Mouse (Mus musculus) liver, embryonic 11.5 days (tissue): Measurements from ENCODE around the gene A930004D18Rik. TPM values are rescaled to one million over a fixed set of nuclear protein-coding genes. Genes with fewer than 3 reads are reported as not detected.

Experiments used
- ATAC-seq: fragments of 200-750 bp; cut with Nextera tagmentation; replicated peaks from 2 replicates; pipeline ENCODE4 v1.8.0; 2017; ENCODE audit warnings: moderate number of reproducible peaks, mild to moderate bottlenecking, moderate TSS enrichment, moderate library complexity; ENCODE audit not compliant: low FRiP score
- DNase-seq: peaks from one replicate; pipeline ENCODE4 v3.0.0-alpha.2; 2017; ENCODE audit warnings: low spot score
- H3K27ac ChIP-seq: fragments of 300-500 bp; sonication (generic); 2 replicates; pipeline ENCODE4 v1.5.1; 2014; ENCODE audit warnings: mild to moderate bottlenecking, low read depth, low read length, control low read depth
- H3K27me3 ChIP-seq: fragments of 300-500 bp; sonication (generic); replicated peaks from 2 replicates; pipeline ENCODE4 v1.6.1; 2014; ENCODE audit warnings: low read length, mixed read lengths; ENCODE audit not compliant: control insufficient read depth, insufficient read depth
- H3K36me3 ChIP-seq: fragments of 300-500 bp; sonication (generic); 2 replicates; pipeline ENCODE4 v1.6.1; 2014; ENCODE audit warnings: mild to moderate bottlenecking, low read length, moderate library complexity, mixed read lengths; ENCODE audit not compliant: control insufficient read depth, insufficient read depth
- H3K4me1 ChIP-seq: fragments of 300-500 bp; sonication (generic); replicated peaks from 2 replicates; pipeline ENCODE4 v1.6.1; 2014; ENCODE audit warnings: low read length, mixed read lengths; ENCODE audit not compliant: control insufficient read depth, insufficient read depth
- H3K4me2 ChIP-seq: fragments of 300-500 bp; sonication (generic); 2 replicates; pipeline ENCODE4 v1.6.1; 2014; ENCODE audit warnings: mild to moderate bottlenecking, control low read depth, moderate library complexity
- H3K4me3 ChIP-seq: fragments of 300-500 bp; sonication (generic); 2 replicates; pipeline ENCODE4 v1.5.1; 2014; ENCODE audit warnings: low read depth, low read length, control low read depth
- H3K9ac ChIP-seq: fragments of 300-500 bp; sonication (generic); 2 replicates; pipeline ENCODE4 v1.6.1; 2014; ENCODE audit warnings: low read depth, low read length, control low read depth
- H3K9me3 ChIP-seq: fragments of 300-500 bp; sonication (generic); 2 replicates; pipeline ENCODE4 v1.6.1; 2016; ENCODE audit warnings: low read length, inconsistent platforms, mixed read lengths; ENCODE audit not compliant: control insufficient read depth
- WGBS: fragments of 180-500 bp; shearing (Covaris S2); extraction: QIAGEN DNeasy Blood & Tissue Kit; methylation state at CpG from one replicate; pipeline ENCODE4 v1.1.7; 2014; 5-methylcytosine and 5-hydroxymethylcytosine counted together
- polyA plus RNA-seq: library from polyadenylated mRNA; unstranded; fragments of >200 nt; fragmentation: Nextera tagmentation; extraction: Ambion mirVana; gene quantifications from 2 replicates; pipeline ENCODE4 v1.2.1, GENCODE M21; 2014

Gene A930004D18Rik
- polyA plus RNA-seq, 1 experiment from 2014 or later, result 3.9 TPM

GRCm38 (mm10) chr2:18033166-18034108 lies 4.1 kb downstream of the A930004D18Rik start:
- Histone ChIP-seq H3K27me3 (peaks cover 42% of the 10 kb centered on the region), H3K9me3 (no peaks in the 10 kb centered on the region), H3K4me2 (no peak overlapping the region), H3K4me1 (peaks cover 13% of the 10 kb centered on the region), H3K4me3 (no peak overlapping the region), H3K36me3 (no peaks in the 10 kb centered on the region), H3K9ac (no peak overlapping the region), H3K27ac (no peak overlapping the region; the same call in 1 of the 2 replicates)
- 59% methylated on average over 10 of the region's 10 CpGs for WGBS
- DNase-seq (no peak), ATAC-seq (no peak)

- 67% methylated on average over 5 of the region's 5 CpGs for WGBS
Measured at GRCm38 (mm10) chr2:18032538-18032895, 5.0 kb downstream of the A930004D18Rik start.

GRCm38 (mm10) chr2:18031831-18032537 lies 5.6 kb downstream of the A930004D18Rik start:
- Histone ChIP-seq H3K4me1 (peaks cover 16% of the 10 kb centered on the region), H3K9me3 (no peaks in the 10 kb centered on the region), H3K27me3 (peaks cover 42% of the 10 kb centered on the region), H3K4me2 (peak overlapping the region; percentile 82), H3K9ac (peak overlapping the region; percentile 60), H3K4me3 (peak overlapping the region; percentile 46), H3K36me3 (no peaks in the 10 kb centered on the region), H3K27ac (no peak overlapping the region)
- DNase-seq (peak; percentile 70), ATAC-seq (no peak)
- 6% methylated on average over 34 of the region's 34 CpGs for WGBS

More at GRCm38 (mm10) chr2:18032538-18032895, 5.0 kb downstream of the A930004D18Rik start:
- Histone ChIP-seq H3K4me2 (no peak overlapping the region), H3K27ac (no peak overlapping the region), H3K9ac (no peak overlapping the region), H3K27me3 (peaks cover 42% of the 10 kb centered on the region), H3K9me3 (no peaks in the 10 kb centered on the region), H3K36me3 (no peaks in the 10 kb centered on the region), H3K4me3 (no peak overlapping the region), H3K4me1 (peaks cover 13% of the 10 kb centered on the region)
- no peak for ATAC-seq
- peak; percentile 36 for DNase-seq

GRCm38 (mm10) chr2:18031271-18031821 lies 6.2 kb downstream of the A930004D18Rik start:
- peak overlapping the region; percentile 60 for H3K9ac ChIP-seq
- peak overlapping the region; percentile 46 for H3K4me3 ChIP-seq
- no peaks in the 10 kb centered on the region for H3K36me3 ChIP-seq
- DNase-seq, result peak; percentile 68
- 6% methylated on average over 26 of the region's 26 CpGs for WGBS
- no peak for ATAC-seq
- H3K4me1 ChIP-seq, result peaks cover 18% of the 10 kb centered on the region
- H3K4me2 ChIP-seq, result peak overlapping the region; percentile 82
- H3K27me3 ChIP-seq, result peaks cover 42% of the 10 kb centered on the region
- no peak overlapping the region for H3K27ac ChIP-seq
- H3K9me3 ChIP-seq, result no peaks in the 10 kb centered on the region

GRCm38 (mm10) chr2:18030581-18030980 lies 7.0 kb downstream of the A930004D18Rik start:
- no peak overlapping the region for H3K9ac ChIP-seq
- no peak overlapping the region for H3K27ac ChIP-seq
- peaks cover 18% of the 10 kb centered on the region for H3K4me1 ChIP-seq
- ATAC-seq (no peak), DNase-seq (no peak)
- 60% methylated on average over 8 of the region's 8 CpGs for WGBS
- no peaks in the 10 kb centered on the region for H3K9me3 ChIP-seq
- H3K4me3 ChIP-seq, result no peak overlapping the region
- no peaks in the 10 kb centered on the region for H3K36me3 ChIP-seq
- peak overlapping the region; percentile 82 for H3K4me2 ChIP-seq
- H3K27me3 ChIP-seq, result peaks cover 42% of the 10 kb centered on the region

GRCm38 (mm10) chr2:18029656-18030055 lies 7.9 kb downstream of the A930004D18Rik start:
- ATAC-seq, result no peak
- Histone ChIP-seq H3K9ac (no peak overlapping the region), H3K27me3 (peaks cover 42% of the 10 kb centered on the region), H3K4me1 (peaks cover 18% of the 10 kb centered on the region), H3K4me2 (no peak overlapping the region), H3K27ac (no peak overlapping the region), H3K9me3 (no peaks in the 10 kb centered on the region), H3K4me3 (no peak overlapping the region), H3K36me3 (no peaks in the 10 kb centered on the region)
- DNase-seq, result no peak
- 78% methylated on average over 7 of the region's 7 CpGs for WGBS

GRCm38 (mm10) chr2:18028140-18029021 lies 9.2 kb downstream of the A930004D18Rik start:
- Histone ChIP-seq H3K4me2 (peak overlapping the region; percentile 94), H3K4me1 (peaks cover 18% of the 10 kb centered on the region), H3K27me3 (peaks cover 36% of the 10 kb centered on the region), H3K36me3 (no peaks in the 10 kb centered on the region), H3K9ac (peak overlapping the region; percentile 82), H3K4me3 (peak overlapping the region; percentile 68), H3K27ac (peak overlapping the region; percentile 95), H3K9me3 (no peaks in the 10 kb centered on the region)
- peak; percentile 85 for DNase-seq
- ATAC-seq, result peak; percentile 55
- WGBS, result under 1% methylated on average over 59 of the region's 61 CpGs
